Mouse (Mus musculus) ES-Bruce4 (cell line): ENCODE data around the gene Rgl3.

Source experiments
- CTCF ChIP-seq: IDR thresholded peaks from one replicate; pipeline ENCODE4 v1.8.1; 2011; ENCODE audit warnings: low read depth, low read length
- POLR2A ChIP-seq: IDR thresholded peaks from one replicate; pipeline ENCODE4 v1.8.1; 2011; ENCODE audit warnings: low read length; ENCODE audit not compliant: insufficient read depth

DNA sequence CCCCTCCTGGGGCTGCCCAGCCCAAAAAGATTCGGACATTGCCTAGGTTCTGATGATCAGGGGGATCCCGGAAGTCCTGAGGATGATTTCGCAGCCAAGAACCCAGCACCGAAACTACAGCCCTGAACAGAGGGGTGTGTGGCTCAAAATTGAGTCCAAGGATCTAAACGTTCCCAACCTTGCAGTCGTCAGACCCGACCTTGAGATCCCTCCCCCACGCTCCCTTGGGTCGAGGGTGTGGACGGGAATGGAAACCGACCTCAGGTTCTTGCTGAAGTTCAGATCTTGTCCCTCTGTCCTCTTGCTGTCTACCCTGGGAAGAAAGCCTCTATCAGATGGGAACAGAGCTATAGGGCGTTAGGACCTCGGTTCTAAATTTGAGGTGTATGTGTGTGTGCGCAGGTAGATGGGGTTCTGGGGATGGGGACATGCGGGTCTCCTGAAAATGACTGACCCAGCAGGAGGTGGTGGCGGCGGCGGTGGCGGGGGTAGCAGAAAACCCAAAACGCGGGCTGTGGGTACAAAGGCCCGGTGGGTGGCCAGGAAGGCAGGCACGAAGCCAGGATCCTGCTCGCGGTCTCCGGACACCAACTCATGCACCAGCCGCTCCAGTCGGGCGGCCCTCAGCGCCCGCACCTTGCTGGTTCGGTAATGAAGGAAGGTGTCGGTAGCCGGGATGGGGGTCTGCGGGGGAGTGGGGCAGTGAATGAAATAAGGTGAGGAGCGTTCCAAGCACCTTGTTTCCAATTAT is 1.5 kb downstream of the Rgl3 start:
- TF ChIP-seq POLR2A (no peak), CTCF (no peak)
